ENCODE assay signal across 18 mouse cellular contexts in genomic region chr14:46734761-46735455, GRCm38 (mm10). TPM values are rescaled to one million over a fixed set of nuclear protein-coding genes. Genes with fewer than 3 reads are reported as not detected.
DNase-seq lines count a peak whose midpoint lies in the region; ATAC-seq lines count a peak whose summit lies in the region.
"Had no signal": no experiment of that assay in that cellular context is flagged by ENCODE, and none has a peak within 500 bp of the region (broad histone marks: within the 10 kb centered on the region; RNA-seq: fewer than 3 reads in every experiment).

No protein-coding gene starts in this region.

- no peaks in the 10 kb centered on the region for H3K36me3 ChIP-seq in kidney, embryonic 14.5 days (ENCODE audit: control insufficient read depth, insufficient read depth, low read length)
- no peaks in the 10 kb centered on the region for H3K36me3 ChIP-seq in midbrain, embryonic 16.5 days (ENCODE audit: control insufficient read depth, insufficient read depth, low read length)
- H3K36me3 ChIP-seq: kidney, embryonic 15.5 days; limb, embryonic 12.5 days; liver, embryonic 15.5 days; midbrain, embryonic 13.5 days; neural tube, embryonic 15.5 days had no signal

- H3K27me3 ChIP-seq in kidney, embryonic 14.5 days (ENCODE audit: control insufficient read depth, insufficient read depth, low read length), result no peaks in the 10 kb centered on the region
- H3K27me3 ChIP-seq in midbrain, embryonic 16.5 days (ENCODE audit: control insufficient read depth, insufficient read depth, low read depth, low read length), result no peaks in the 10 kb centered on the region
- H3K27me3 ChIP-seq: kidney, embryonic 15.5 days; limb, embryonic 12.5 days; liver, embryonic 15.5 days; midbrain, embryonic 13.5 days; neural tube, embryonic 15.5 days had no signal

- peak; percentile 15 for DNase-seq in gastrocnemius, adult 18-20 months (ENCODE audit: low spot score)
- no peak for DNase-seq in gastrocnemius, postnatal 14 days
- peak; percentile 27 to 55 for DNase-seq in kidney, adult 8-10 months
- peak; percentile 7 for DNase-seq in lung, postnatal 25 days (ENCODE audit: low spot score)
- DNase-seq in lung, postnatal 4 days, result no peak
- DNase-seq in adrenal gland, adult 2 months, result no peak
- DNase-seq: adrenal gland, postnatal 25 days; cerebellum, adult 8-10 months; thymus, postnatal 25 days had no signal

- WGBS in kidney, embryonic 14.5 days, result 86% methylated on average over 14 of the region's 14 CpGs
- 83% methylated on average over 14 of the region's 14 CpGs for WGBS in midbrain, embryonic 16.5 days

- H3K27ac ChIP-seq in kidney, embryonic 14.5 days (ENCODE audit: low read depth, low read length), result no peak overlapping the region
- H3K27ac ChIP-seq in midbrain, embryonic 16.5 days (ENCODE audit: low read length), result no peak overlapping the region
- H3K27ac ChIP-seq: hindbrain, postnatal 0 days; kidney, embryonic 15.5 days; limb, embryonic 12.5 days; liver, embryonic 15.5 days; midbrain, embryonic 13.5 days; neural tube, embryonic 15.5 days had no signal

- H3K4me2 ChIP-seq in kidney, embryonic 14.5 days (replicated peaks; ENCODE audit: low read depth, low read length), result no peak overlapping the region
- H3K4me2 ChIP-seq in midbrain, embryonic 16.5 days (ENCODE audit: low read length), result no peak overlapping the region
- H3K4me2 ChIP-seq: kidney, embryonic 15.5 days; limb, embryonic 12.5 days; liver, embryonic 15.5 days; midbrain, embryonic 13.5 days; neural tube, embryonic 15.5 days had no signal

- no peak overlapping the region for H3K9ac ChIP-seq in kidney, embryonic 14.5 days (ENCODE audit: low read depth, low read length)
- no peak overlapping the region for H3K9ac ChIP-seq in midbrain, embryonic 16.5 days (ENCODE audit: low read depth, low read length)
- H3K9ac ChIP-seq: kidney, embryonic 15.5 days; limb, embryonic 12.5 days; liver, embryonic 15.5 days; midbrain, embryonic 13.5 days; neural tube, embryonic 15.5 days had no signal

- no peaks in the 10 kb centered on the region for H3K9me3 ChIP-seq in kidney, embryonic 14.5 days (ENCODE audit: control insufficient read depth, low read length)
- no peaks in the 10 kb centered on the region for H3K9me3 ChIP-seq in midbrain, embryonic 16.5 days (replicated peaks; ENCODE audit: control insufficient read depth, low read length, poor library complexity, severe bottlenecking)
- H3K9me3 ChIP-seq: kidney, embryonic 15.5 days; liver, embryonic 15.5 days; midbrain, embryonic 13.5 days had no signal

- H3K4me3 ChIP-seq in kidney, embryonic 14.5 days (ENCODE audit: low read length), result no peak overlapping the region
- no peak overlapping the region for H3K4me3 ChIP-seq in midbrain, embryonic 16.5 days (ENCODE audit: low read depth, low read length)
- H3K4me3 ChIP-seq: kidney, embryonic 15.5 days; limb, embryonic 12.5 days; liver, embryonic 15.5 days; midbrain, embryonic 13.5 days; myocyte; neural tube, embryonic 15.5 days had no signal

- no peaks in the 10 kb centered on the region for H3K4me1 ChIP-seq in kidney, embryonic 14.5 days (ENCODE audit: control insufficient read depth, insufficient read depth, low read length)
- H3K4me1 ChIP-seq in midbrain, embryonic 16.5 days (ENCODE audit: control insufficient read depth, insufficient read depth, low read length), result no peaks in the 10 kb centered on the region
- H3K4me1 ChIP-seq: kidney, embryonic 15.5 days; limb, embryonic 12.5 days; liver, embryonic 15.5 days; midbrain, embryonic 13.5 days; neural tube, embryonic 15.5 days had no signal

- intact Hi-C loops in gastrocnemius, postnatal 14 days (cut with DNase I; ENCODE audit: low total_unique reads), result no loop called here

- no peak for ATAC-seq in kidney, embryonic 14.5 days (ENCODE audit: low FRiP score, low TSS enrichment)
- ATAC-seq in midbrain, embryonic 16.5 days, result no peak
- ATAC-seq: hindbrain, postnatal 0 days; midbrain, embryonic 13.5 days had no signal

RNA-seq across cellular contexts. Expression of gene Cdkn3, which starts 25.4 kb away (rescaled TPM):
- total RNA-seq in gastrocnemius, adult 18-20 months (2021), result not detected
- 1 to 10 TPM; 2.1 to 2.8 TPM for total RNA-seq in gastrocnemius, postnatal 14 days (2021)
- 48.1 and 63.2 TPM in 2 replicates for polyA plus RNA-seq in kidney, embryonic 14.5 days (2014; fragmentation: Nextera tagmentation; extraction: Ambion mirVana)
- 7.5 and 8.8 TPM in 2 replicates for polyA plus RNA-seq in midbrain, embryonic 16.5 days (2015; fragmentation: Nextera tagmentation; extraction: Ambion mirVana)
- total RNA-seq in adrenal gland, adult 2 months (2021), result 1 to 10 TPM; 1.2 to 2.1 TPM
- 0.20 TPM in 1 of 2 replicates, not detected in the other for polyA plus RNA-seq in adrenal gland, adult 2 months (2012; rRNA removed)

RNA-seq across cellular contexts. Expression of gene Cnih1, which starts 53.3 kb away (rescaled TPM):
- 10 to 100 TPM; 55.0 to 57.3 TPM for total RNA-seq in gastrocnemius, adult 18-20 months (2021)
- 10 to 100 TPM; 48.8 to 52.7 TPM for total RNA-seq in gastrocnemius, postnatal 14 days (2021)
- polyA plus RNA-seq in kidney, embryonic 14.5 days (2014; fragmentation: Nextera tagmentation; extraction: Ambion mirVana), result 206 and 209 TPM in 2 replicates
- polyA plus RNA-seq in midbrain, embryonic 16.5 days (2015; fragmentation: Nextera tagmentation; extraction: Ambion mirVana), result 184 and 185 TPM in 2 replicates
- total RNA-seq in adrenal gland, adult 2 months (2021), result 100 to 1,000 TPM; 116 to 121 TPM
- polyA plus RNA-seq in adrenal gland, adult 2 months (2012; rRNA removed), result 163 and 178 TPM in 2 replicates

Comparison
In these comparisons a context has a peak if more than half of its experiments do, and no peak if none do; other contexts are left out.
1. DNase-seq: peak in gastrocnemius, adult 18-20 months (single experiment), kidney, adult 8-10 months (2 of 2) and lung, postnatal 25 days (single experiment); none in gastrocnemius, postnatal 14 days (single experiment), lung, postnatal 4 days (0 of 2) and adrenal gland, adult 2 months (single experiment).